ENCODE assay signal across 14 mouse cellular contexts in genomic region chr6:134695625-134696024, GRCm38 (mm10). TPM values are rescaled to one million over a fixed set of nuclear protein-coding genes. Genes with fewer than 3 reads are reported as not detected.
A peak's percentile ranks its signal among the peaks of the same experiment; 100 is the strongest.
DNase-seq lines count a peak whose midpoint lies in the region; ATAC-seq and TF ChIP-seq lines count a peak whose summit lies in the region.
"Had no signal": no experiment of that assay in that cellular context is flagged by ENCODE, and none has a peak within 500 bp of the region (broad histone marks: within the 10 kb centered on the region; RNA-seq: fewer than 3 reads in every experiment).

No protein-coding gene starts in this region.

- no peak overlapping the region for H3K9ac ChIP-seq in lung, embryonic 16.5 days (ENCODE audit: low read length)
- H3K9ac ChIP-seq: embryonic facial prominence, embryonic 12.5 days; heart, embryonic 13.5 days; hindbrain, embryonic 15.5 days had no signal

- intact Hi-C loops in gastrocnemius, adult 2 months (cut with DNase I) = loop anchor here (5.0 kb wide), 1 partner anchor 33 kb away; no protein-coding TSS in a partner anchor

- no peaks in the 10 kb centered on the region for H3K9me3 ChIP-seq in lung, embryonic 16.5 days (ENCODE audit: control insufficient read depth, low read length)
- H3K9me3 ChIP-seq: embryonic facial prominence, embryonic 12.5 days; heart, embryonic 13.5 days; hindbrain, embryonic 15.5 days had no signal

- peak overlapping the region; percentile 81 for H3K27ac ChIP-seq in gastrocnemius, adult 2 months
- H3K27ac ChIP-seq in lung, embryonic 16.5 days (ENCODE audit: low read length) = no peak overlapping the region
- H3K27ac ChIP-seq: embryonic facial prominence, embryonic 12.5 days; heart, adult 2 months; heart, embryonic 13.5 days; hindbrain, embryonic 15.5 days had no signal

- no peak for TF ChIP-seq CTCF in gastrocnemius, adult 2 months (IDR thresholded peaks at IDR 0.05)

- WGBS in lung, embryonic 16.5 days = 52% methylated on average over 3 of the region's 3 CpGs

- no peaks in the 10 kb centered on the region for H3K27me3 ChIP-seq in lung, embryonic 16.5 days (ENCODE audit: control insufficient read depth, insufficient read depth, low read depth, low read length)
- H3K27me3 ChIP-seq: embryonic facial prominence, embryonic 12.5 days; heart, embryonic 13.5 days; hindbrain, embryonic 15.5 days; Patski had no signal

- ATAC-seq in lung, embryonic 16.5 days (ENCODE audit: low read depth) = 0 out of 2 replicates have a peak, but pooled peaks have one; percentile 36
- ATAC-seq: forebrain, embryonic 16.5 days; Patski had no signal

- H3K4me3 ChIP-seq in gastrocnemius, adult 2 months = no peak overlapping the region
- no peak overlapping the region for H3K4me3 ChIP-seq in lung, embryonic 16.5 days (ENCODE audit: low read length)
- H3K4me3 ChIP-seq: embryonic facial prominence, embryonic 12.5 days; heart, adult 2 months; heart, embryonic 13.5 days; hindbrain, embryonic 15.5 days had no signal

- no peaks in the 10 kb centered on the region for H3K36me3 ChIP-seq in lung, embryonic 16.5 days (ENCODE audit: control insufficient read depth, insufficient read depth, low read length)
- H3K36me3 ChIP-seq: embryonic facial prominence, embryonic 12.5 days; heart, embryonic 13.5 days; hindbrain, embryonic 15.5 days had no signal

- H3K4me1 ChIP-seq in lung, embryonic 16.5 days (replicated peaks; ENCODE audit: control insufficient read depth, insufficient read depth, low read length) = peaks cover 6% of the 10 kb centered on the region; the same call in 1 of the 2 replicates
- H3K4me1 ChIP-seq: embryonic facial prominence, embryonic 12.5 days; hindbrain, embryonic 15.5 days had no signal

- no peak overlapping the region for H3K4me2 ChIP-seq in lung, embryonic 16.5 days (ENCODE audit: low read depth, low read length)
- H3K4me2 ChIP-seq: embryonic facial prominence, embryonic 12.5 days; heart, embryonic 13.5 days; hindbrain, embryonic 15.5 days; midbrain, embryonic 11.5 days had no signal

- DNase-seq in gastrocnemius, adult 2 months = no peak
- no peak for DNase-seq in gastrocnemius, postnatal 4 days (ENCODE audit: low spot score in 2 of 2)
- DNase-seq in lung, postnatal 4 days = no peak
- peak; percentile 45 for DNase-seq in adipocyte (ENCODE audit: low spot score)
- peak; percentile 42 for DNase-seq in lung, postnatal 36 days
- no peak for DNase-seq in thymus, postnatal 4 days

RNA-seq across cellular contexts. Expression of gene Borcs5, which starts 56.3 kb away (rescaled TPM):
- total RNA-seq in gastrocnemius, adult 2 months (2021) = 10 to 100 TPM; 15.1 to 17.1 TPM
- 10 to 100 TPM; 11.0 to 12.7 TPM for total RNA-seq in gastrocnemius, postnatal 4 days (2021)
- polyA plus RNA-seq in lung, embryonic 16.5 days (2015; fragmentation: Nextera tagmentation; extraction: Ambion mirVana) = 13.9 and 16.1 TPM in 2 replicates

Comparison
In these comparisons a context has a peak if more than half of its experiments do, and no peak if none do; other contexts are left out.
1. DNase-seq: peak in adipocyte (single experiment) and lung, postnatal 36 days (single experiment); none in gastrocnemius, adult 2 months (single experiment), gastrocnemius, postnatal 4 days (0 of 2), lung, postnatal 4 days (0 of 2) and thymus, postnatal 4 days (single experiment).